Comparison of ENCODE assay signal across 7 mouse cellular contexts in genomic region chr15:99457606-99458401, GRCm38 (mm10). TPM values are rescaled to one million over a fixed set of nuclear protein-coding genes. Genes with fewer than 3 reads are reported as not detected.
DNase-seq lines count a peak whose midpoint lies in the region; ATAC-seq lines count a peak whose summit lies in the region.

Gene Nckap5l (minus strand): TSS chr15:99457748.

- H3K27ac ChIP-seq in intestine, embryonic 14.5 days (ENCODE audit: low read depth): peak within 1 kb of the TSS; percentile 88
- H3K27ac ChIP-seq in midbrain, embryonic 11.5 days (ENCODE audit: low read depth, low read length): peak within 1 kb of the TSS; percentile 58

- ATAC-seq in intestine, embryonic 14.5 days (replicated peaks; ENCODE audit: low FRiP score, low TSS enrichment, low read depth): peak; percentile 97
- peak; percentile 95 for ATAC-seq in midbrain, embryonic 11.5 days (ENCODE audit: low FRiP score)

- peak within 1 kb of the TSS; percentile 73 for H3K9ac ChIP-seq in intestine, embryonic 14.5 days (ENCODE audit: low read length)
- peak within 1 kb of the TSS; percentile 74 for H3K9ac ChIP-seq in midbrain, embryonic 11.5 days (ENCODE audit: low read length)

- H3K4me3 ChIP-seq in intestine, embryonic 14.5 days (ENCODE audit: low read depth, low read length): peak within 1 kb of the TSS; percentile 71
- H3K4me3 ChIP-seq in midbrain, embryonic 11.5 days (ENCODE audit: low read depth, low read length): peak within 1 kb of the TSS; percentile 87

- intact Hi-C loops in gastrocnemius, postnatal 14 days (cut with DNase I; ENCODE audit: low total_unique reads): no loop called here
- intact Hi-C loops in left cerebral cortex, postnatal 36 days (cut with DNase I): loop anchor here (5.0 kb wide), 1 partner anchor 36 kb away; no protein-coding TSS in a partner anchor

- peak; percentile 94 to 99 for DNase-seq in adrenal gland, adult (ENCODE audit: inconsistent age in 2 of 2, low spot score in 1 of 2)
- peak; percentile 96 for DNase-seq in embryo, embryonic 10 days (ENCODE audit: low spot score)
- peak; percentile 94 for DNase-seq in gastrocnemius, postnatal 14 days
- peak; percentile 96 for DNase-seq in intestine, embryonic 14.5 days (ENCODE audit: low spot score)
- DNase-seq in left cerebral cortex, postnatal 36 days (ENCODE audit: low spot score in 2 of 2): peak; percentile 84 to 87
- DNase-seq in midbrain, embryonic 11.5 days (ENCODE audit: low spot score, missing footprints): peak; percentile 99
- peak; percentile 89 for DNase-seq in skeletal muscle tissue, adult 2 months (ENCODE audit: low read depth, low spot score)

- 1% methylated on average over 43 of the region's 45 CpGs for WGBS in intestine, embryonic 14.5 days
- WGBS in midbrain, embryonic 11.5 days: under 1% methylated on average over 44 of the region's 45 CpGs

- peaks cover 5% of the 10 kb centered on the region; the same call in 1 of the 2 replicates for H3K36me3 ChIP-seq in intestine, embryonic 14.5 days (ENCODE audit: control insufficient read depth, insufficient read depth, low read length)
- H3K36me3 ChIP-seq in midbrain, embryonic 11.5 days (ENCODE audit: control insufficient read depth, insufficient read depth, low read length): no peaks in the 10 kb centered on the region

- no peaks in the 10 kb centered on the region for H3K9me3 ChIP-seq in intestine, embryonic 14.5 days (ENCODE audit: control insufficient read depth, low read length)
- no peaks in the 10 kb centered on the region for H3K9me3 ChIP-seq in midbrain, embryonic 11.5 days (ENCODE audit: control insufficient read depth, low read length)

- peak within 1 kb of the TSS; percentile 79 for H3K4me2 ChIP-seq in intestine, embryonic 14.5 days (ENCODE audit: low read length)
- peak within 1 kb of the TSS; percentile 74 for H3K4me2 ChIP-seq in midbrain, embryonic 11.5 days

- peaks cover 18% of the 10 kb centered on the region for H3K4me1 ChIP-seq in intestine, embryonic 14.5 days (replicated peaks; ENCODE audit: control insufficient read depth, insufficient read depth, low read length)
- H3K4me1 ChIP-seq in midbrain, embryonic 11.5 days (ENCODE audit: control insufficient read depth, insufficient read depth, low read length): peaks cover 13% of the 10 kb centered on the region

- no peaks in the 10 kb centered on the region for H3K27me3 ChIP-seq in intestine, embryonic 14.5 days (replicated peaks; ENCODE audit: control insufficient read depth, insufficient read depth, low read length)
- H3K27me3 ChIP-seq in midbrain, embryonic 11.5 days (ENCODE audit: control insufficient read depth, insufficient read depth, low read length): no peaks in the 10 kb centered on the region

RNA-seq across cellular contexts. Expression of gene Nckap5l, which starts in this region (rescaled TPM):
- 1 to 10 TPM; 8.5 to 10.0 TPM for total RNA-seq in gastrocnemius, postnatal 14 days (2021)
- 8.9 and 9.3 TPM in 2 replicates for polyA plus RNA-seq in intestine, embryonic 14.5 days (2014; fragmentation: Nextera tagmentation; extraction: Ambion mirVana)
- 10 to 100 TPM; 19.4 to 21.4 TPM for total RNA-seq in left cerebral cortex, postnatal 36 days (2021)
- polyA plus RNA-seq in midbrain, embryonic 11.5 days (2014; fragmentation: Nextera tagmentation; extraction: Ambion mirVana): 8.0 and 9.4 TPM in 2 replicates

Comparison
In these comparisons a context has a peak if more than half of its experiments do, and no peak if none do; other contexts are left out.
1. Peak in every context shown above with its lines: DNase-seq, ATAC-seq, H3K4me3 ChIP-seq and H3K27ac ChIP-seq.